Mouse (Mus musculus) urinary bladder, postnatal 10 days (tissue): Measurements from ENCODE around the gene Mipol1.
"Not testable (repeated sequence)": the region's sequence is repeated elsewhere in the genome, so short reads cannot be mapped to it uniquely, and the experiment has no call there.

Experiments used
- DNase-seq: peaks from one replicate; pipeline ENCODE4 v3.0.0; 2022; ENCODE audit warnings: low spot score

The Mipol1 gene

GRCm38 (mm10) chr12:57428243-57428642, 198.0 kb downstream of the Mipol1 start:
- no peak for DNase-seq

DNA sequence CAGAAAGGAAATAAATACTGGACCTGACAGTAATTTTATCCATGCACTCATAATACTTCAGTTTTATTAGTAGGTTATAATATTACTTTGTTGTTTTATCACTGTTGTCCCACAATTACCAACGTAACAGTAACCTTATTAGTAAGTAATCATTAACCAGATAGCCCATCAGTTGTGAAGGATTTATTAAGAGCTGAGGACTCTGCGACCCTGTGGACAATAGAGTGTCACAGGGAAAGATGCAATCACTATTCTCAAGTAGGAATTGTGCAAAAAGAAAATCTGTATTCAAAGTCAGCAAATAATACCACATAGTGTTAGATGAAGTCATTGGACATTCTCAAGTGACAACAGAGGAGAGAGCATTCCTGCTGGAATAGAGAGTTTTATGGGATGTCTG, 198.5 kb downstream of the Mipol1 start:
- DNase-seq: no peak

DNA sequence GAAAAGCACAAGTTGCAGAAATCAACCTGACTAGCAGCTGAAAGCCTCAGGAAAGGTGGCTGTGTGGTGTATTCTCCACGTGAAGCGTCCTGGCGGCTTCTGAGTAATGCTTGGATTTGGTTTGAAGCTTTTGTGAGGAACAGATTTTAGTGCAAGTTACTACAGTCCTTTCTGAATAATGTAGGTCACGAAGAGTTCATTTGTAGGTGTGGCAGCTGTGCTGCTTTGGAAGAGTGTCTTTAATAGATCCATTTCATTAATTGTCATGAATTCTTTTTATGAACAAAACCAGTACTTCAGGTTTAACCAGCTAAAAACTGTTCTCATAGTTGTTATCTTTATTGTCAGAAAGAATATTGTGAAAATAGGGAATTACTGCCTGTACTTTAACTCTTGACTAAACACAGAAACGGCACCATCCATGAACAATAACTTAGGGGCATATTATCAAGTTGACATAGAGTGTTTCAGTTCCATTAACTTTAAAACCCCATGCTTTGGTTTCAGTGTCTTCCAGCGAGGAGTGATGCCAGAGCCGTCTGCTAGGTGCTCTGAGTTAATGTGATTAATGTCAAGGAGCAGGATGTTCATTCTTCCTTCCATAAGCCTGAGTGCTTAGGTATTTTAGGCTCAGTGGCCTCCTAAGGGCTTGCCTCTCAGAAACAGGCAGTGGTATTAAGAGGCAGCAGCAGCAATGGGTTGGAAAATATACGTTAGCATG, 206.9 kb downstream of the Mipol1 start:
- not testable (repeated sequence) for DNase-seq

DNA sequence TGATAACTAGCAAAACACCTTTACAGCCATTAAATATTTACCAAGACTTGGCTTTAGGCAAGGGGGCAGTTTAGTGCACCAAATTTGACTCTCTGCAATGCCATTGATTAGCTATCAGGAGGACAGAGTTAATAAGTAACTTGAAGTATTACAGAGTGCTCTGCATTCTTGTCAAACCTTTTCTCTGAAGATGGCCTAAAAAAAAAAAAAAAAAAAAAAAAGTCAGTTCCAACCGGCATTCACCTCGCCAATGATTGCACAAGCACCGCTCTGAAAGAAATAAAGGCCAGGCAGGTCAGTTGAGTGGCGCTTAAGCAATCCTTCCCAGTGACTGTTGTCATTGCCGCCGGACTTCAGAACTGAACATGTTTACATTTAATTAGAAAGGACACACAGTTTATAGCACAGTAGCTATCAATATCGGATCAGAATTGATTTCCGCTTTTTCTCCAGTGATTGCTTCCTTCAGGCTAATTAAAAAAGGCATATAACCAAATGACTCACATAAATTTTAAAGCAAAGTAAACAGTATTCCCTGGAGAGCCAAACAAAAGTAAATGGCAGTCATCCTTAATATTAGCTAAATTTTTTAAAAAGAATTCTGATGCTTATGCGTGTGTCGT, 214.2 kb downstream of the Mipol1 start:
- DNase-seq: no peak

DNA sequence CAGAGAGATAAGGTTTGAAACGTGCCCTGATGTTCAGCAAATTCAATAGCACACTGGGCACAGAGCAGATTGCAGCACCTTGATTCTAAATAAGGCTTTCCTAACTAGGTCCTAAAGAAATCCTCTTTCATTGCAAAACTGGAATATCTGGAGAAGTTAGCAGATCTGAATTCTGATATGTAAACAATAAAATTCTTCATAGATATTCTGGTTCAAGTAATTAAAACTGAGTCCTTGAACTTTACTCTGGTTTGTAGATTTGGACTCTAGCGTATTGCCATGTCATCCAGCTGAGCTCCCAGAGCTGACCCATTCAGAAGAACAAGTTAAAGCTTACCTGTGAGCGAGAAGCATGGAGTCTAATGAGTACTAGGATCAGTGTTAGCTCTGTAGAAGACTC, 217.1 kb downstream of the Mipol1 start:
- no peak for DNase-seq

DNA sequence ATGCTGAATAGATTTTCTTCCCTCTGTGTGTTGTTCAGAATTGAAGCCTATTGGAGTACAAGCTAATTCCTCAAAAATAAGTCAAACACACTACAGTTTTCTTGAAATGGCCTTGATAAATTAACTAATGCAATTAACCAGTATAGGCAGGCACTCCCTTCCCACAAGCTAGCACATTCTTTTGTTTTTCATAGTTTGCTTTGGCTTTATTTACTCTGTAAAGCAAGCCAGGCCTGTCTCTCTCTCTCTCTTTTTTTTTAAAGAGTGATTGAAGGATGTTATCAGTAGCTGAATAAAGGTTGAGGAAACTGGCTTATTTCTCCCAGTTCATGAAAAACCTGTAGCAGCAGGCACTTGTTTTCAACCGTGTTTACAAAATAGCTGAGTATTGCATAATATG, 219.1 kb downstream of the Mipol1 start:
- DNase-seq: no peak

- no peak for DNase-seq
Measured at GRCm38 (mm10) chr12:57450017-57450583, 219.9 kb downstream of the Mipol1 start.

DNA sequence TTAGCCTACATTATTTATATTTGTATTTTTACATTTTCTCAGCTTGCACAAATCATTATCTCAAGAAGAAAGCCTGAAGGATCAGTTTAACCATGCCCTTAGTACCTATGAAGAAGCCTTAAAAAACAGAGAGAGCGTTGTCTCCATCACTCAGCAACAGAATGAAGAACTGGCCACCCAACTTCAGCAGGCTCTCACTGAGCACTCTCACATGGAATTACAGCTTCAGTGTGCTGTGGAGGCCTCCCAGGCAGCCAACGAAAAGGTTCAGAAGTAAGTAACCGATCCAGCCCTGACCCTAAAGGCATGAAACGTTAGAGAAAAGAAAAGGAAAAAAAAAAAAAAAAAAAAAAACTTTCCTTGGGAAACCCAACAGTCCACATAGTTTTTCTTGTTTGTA, 226.7 kb downstream of the Mipol1 start:
- no peak for DNase-seq

DNA sequence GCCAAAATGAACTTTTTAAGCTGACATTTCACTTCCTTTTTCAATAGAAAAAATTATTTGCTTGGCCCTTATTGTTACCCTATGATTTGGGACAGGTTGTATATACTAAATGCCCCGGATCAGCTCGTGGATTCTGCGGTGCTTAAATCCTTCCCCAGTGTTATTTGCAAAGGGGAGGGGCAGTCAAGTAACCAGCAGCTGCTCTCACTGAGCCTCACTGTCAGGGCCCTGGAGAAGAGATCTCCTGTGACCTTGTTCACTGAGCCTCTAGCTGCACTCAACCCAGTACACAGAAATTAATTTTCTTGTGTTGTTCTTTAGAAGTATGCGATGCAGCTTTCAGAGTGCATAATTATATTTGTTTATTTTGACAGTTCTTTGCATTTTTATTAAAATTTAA, 227.1 kb downstream of the Mipol1 start:
- no peak for DNase-seq

- no peak for DNase-seq
Measured at GRCm38 (mm10) chr12:57464520-57465334, 234.5 kb downstream of the Mipol1 start.

- no peak for DNase-seq
Measured at GRCm38 (mm10) chr12:57471786-57472185, 241.6 kb downstream of the Mipol1 start.

GRCm38 (mm10) chr12:57476876-57477275, 246.6 kb downstream of the Mipol1 start:
- DNase-seq: no peak

GRCm38 (mm10) chr12:57481823-57482222, 251.6 kb downstream of the Mipol1 start:
- no peak for DNase-seq

- DNase-seq: no peak
Measured at GRCm38 (mm10) chr12:57496347-57497119, 266.3 kb downstream of the Mipol1 start.

- no peak for DNase-seq
Measured at GRCm38 (mm10) chr12:57500246-57500645, 270.0 kb downstream of the Mipol1 start.

DNA sequence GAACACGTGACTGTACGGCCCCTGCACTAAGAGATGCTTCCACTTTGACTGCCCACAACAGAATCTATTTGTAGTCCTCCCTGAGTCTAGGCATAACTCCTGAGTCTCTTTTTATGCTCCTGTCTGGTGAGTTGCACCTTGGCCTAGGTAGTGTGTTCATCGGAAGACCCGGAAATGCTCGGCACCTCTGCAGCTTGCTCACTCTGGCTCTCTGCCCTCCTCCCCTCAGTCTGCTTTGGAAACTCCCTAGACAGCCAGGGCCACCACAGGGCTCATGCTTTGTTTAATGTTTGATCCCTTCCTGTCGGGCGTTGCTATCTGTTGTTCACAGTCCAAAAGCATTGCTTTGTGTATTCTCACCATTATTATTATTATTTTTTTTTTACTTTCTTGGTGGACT, 275.1 kb downstream of the Mipol1 start:
- no peak for DNase-seq

DNA sequence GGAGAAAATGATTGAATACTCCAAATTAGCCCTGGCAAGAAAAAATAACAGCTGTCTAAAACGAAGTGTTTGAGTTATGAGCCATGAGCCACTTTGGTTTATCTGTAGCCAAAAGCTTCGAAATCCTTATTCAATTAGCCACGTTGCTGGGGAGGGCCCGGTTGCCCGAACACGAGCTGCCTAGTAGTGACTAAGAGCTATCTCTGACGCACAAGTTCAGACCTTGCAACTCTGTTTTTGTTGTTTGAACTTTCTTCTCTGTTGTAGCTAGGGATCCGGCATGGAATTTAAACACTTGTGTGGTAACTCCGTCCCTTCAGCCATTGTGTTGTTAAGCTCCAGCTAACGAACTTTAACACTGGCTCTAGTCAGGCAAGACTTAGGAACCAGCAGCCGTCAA, 278.7 kb downstream of the Mipol1 start:
- no peak for DNase-seq

DNA sequence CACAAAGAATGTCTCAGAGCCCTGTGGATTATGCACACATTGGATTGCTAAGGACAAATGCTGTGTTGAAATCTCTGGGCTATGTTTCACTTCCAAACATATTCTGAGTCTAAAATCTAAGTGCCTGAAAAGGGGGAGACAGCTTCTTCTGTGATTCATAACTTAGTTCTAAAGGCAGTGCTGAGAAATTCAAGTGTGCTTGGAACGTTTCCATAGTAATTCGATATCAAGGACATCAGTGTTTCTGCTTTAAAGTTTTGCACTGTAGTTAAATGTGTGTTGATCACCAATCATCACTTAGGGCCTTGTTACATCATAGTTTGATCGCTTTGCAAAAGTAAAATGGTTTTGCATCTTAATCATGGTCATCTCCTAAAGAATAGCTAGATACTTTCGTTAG, 279.5 kb downstream of the Mipol1 start:
- DNase-seq: no peak

GRCm38 (mm10) chr12:57511127-57511526, 280.9 kb downstream of the Mipol1 start:
- no peak for DNase-seq

- DNase-seq: no peak
Measured at GRCm38 (mm10) chr12:57511560-57511959, 281.3 kb downstream of the Mipol1 start.

- no peak for DNase-seq
Measured at GRCm38 (mm10) chr12:57514552-57514951, 284.3 kb downstream of the Mipol1 start.
